Mouse (Mus musculus): ENCODE data around the gene Tmem245.

- no peak for TF ChIP-seq CTCF (IDR thresholded peaks at IDR 0.05)
- TF ChIP-seq EP300 (IDR thresholded peaks at IDR 0.05): no peak
These were observed 31.4 kb downstream of the Tmem245 start for GRCm38 (mm10) chr4:56915732-56916325.

Data from lung, postnatal 0 days (tissue).